Mouse (Mus musculus) small intestine, adult 2 months (tissue): Measurements from ENCODE around the gene Chmp2a. TPM values are rescaled to one million over a fixed set of nuclear protein-coding genes. Genes with fewer than 3 reads are reported as not detected.
A peak's percentile ranks its signal among the peaks of the same experiment; 100 is the strongest.

Experiments used
- H3K27ac ChIP-seq: fragments of 200-500 bp; 2 replicates; pipeline ENCODE4 v1.5.1; 2012; ENCODE audit warnings: low read depth, low read length, control low read depth, inconsistent platforms; ENCODE audit not compliant: insufficient read depth
- H3K27me3 ChIP-seq: fragments of 200-500 bp; 2 replicates; pipeline ENCODE4 v1.6.1; 2012; ENCODE audit warnings: mild to moderate bottlenecking, moderate library complexity, low read length, inconsistent platforms; ENCODE audit not compliant: control insufficient read depth, insufficient read depth
- H3K36me3 ChIP-seq: fragments of 200-500 bp; 2 replicates; pipeline ENCODE4 v1.6.1; 2012; ENCODE audit warnings: mild to moderate bottlenecking, low read length, control low read depth, inconsistent platforms; ENCODE audit not compliant: control insufficient read depth, insufficient read depth
- H3K4me1 ChIP-seq: fragments of 200-500 bp; 2 replicates; pipeline ENCODE4 v1.6.1; 2012; ENCODE audit warnings: low read length, inconsistent platforms, mixed read lengths; ENCODE audit not compliant: control insufficient read depth, insufficient read depth, insufficient read length
- H3K4me3 ChIP-seq: fragments of 200-500 bp; 2 replicates; pipeline ENCODE4 v1.5.1; 2012; ENCODE audit warnings: low read depth, mild to moderate bottlenecking, control low read depth, inconsistent platforms, low read length, moderate library complexity
- CTCF ChIP-seq: fragments of 200-500 bp; IDR thresholded peaks from 2 replicates; pipeline ENCODE4 v1.5.1; 2012; ENCODE audit warnings: low read depth, mild to moderate bottlenecking, control low read depth, inconsistent platforms, low read length, moderate library complexity, mixed read lengths; ENCODE audit not compliant: insufficient replicate concordance, insufficient read length; ENCODE audit errors: extremely low read depth
- POLR2A ChIP-seq: fragments of 200-500 bp; IDR thresholded peaks from 2 replicates; pipeline ENCODE4 v1.6.1; 2012; ENCODE audit warnings: low read depth, mild to moderate bottlenecking, control low read depth, inconsistent platforms, low read length, moderate library complexity
- WGBS: fragments of 180-500 bp; shearing (Covaris S2); methylation state at CpG from one replicate; pipeline ENCODE4 v1.1.7; 2018; 5-methylcytosine and 5-hydroxymethylcytosine counted together
- polyA plus RNA-seq: library from polyadenylated mRNA; depleted of rRNA; stranded (reverse); fragments of >200 nt; gene quantifications from 2 replicates; pipeline ENCODE4 v1.2.3, GENCODE M21; 2012

Gene Chmp2a
- polyA plus RNA-seq, 1 experiment = 102 TPM

GRCm38 (mm10) chr7:13033451-13034147 lies 1.0 kb downstream of the Chmp2a start:
- peaks cover 46% of the 10 kb centered on the region for H3K36me3 ChIP-seq
- peaks cover 13% of the 10 kb centered on the region for H3K4me1 ChIP-seq
- WGBS = 21% methylated on average over 13 of the region's 13 CpGs

GRCm38 (mm10) chr7:13032541-13032940 lies 2.1 kb downstream of the Chmp2a start:
- TF ChIP-seq POLR2A (no peak), CTCF (no peak)
- H3K27ac ChIP-seq = no peak overlapping the region
- peaks cover 13% of the 10 kb centered on the region for H3K4me1 ChIP-seq
- no peak overlapping the region for H3K4me3 ChIP-seq
- peaks cover 57% of the 10 kb centered on the region for H3K36me3 ChIP-seq
- 87% methylated on average over 7 of the region's 7 CpGs for WGBS
- H3K27me3 ChIP-seq = no peaks in the 10 kb centered on the region

More at GRCm38 (mm10) chr7:13033451-13034147, 1.0 kb downstream of the Chmp2a start:
- Histone ChIP-seq H3K4me3 (peak overlapping the region; percentile 88), H3K27me3 (no peaks in the 10 kb centered on the region), H3K27ac (peak overlapping the region; percentile 97)
- no peak for TF ChIP-seq POLR2A
- TF ChIP-seq CTCF = no peak

GRCm38 (mm10) chr7:13031983-13032382 lies 2.6 kb downstream of the Chmp2a start:
- WGBS = 85% methylated on average over 2 of the region's 2 CpGs
- Histone ChIP-seq H3K4me3 (no peak overlapping the region), H3K27ac (no peak overlapping the region), H3K27me3 (no peaks in the 10 kb centered on the region), H3K36me3 (peaks cover 60% of the 10 kb centered on the region), H3K4me1 (peaks cover 13% of the 10 kb centered on the region)
- TF ChIP-seq CTCF (no peak), POLR2A (no peak)

GRCm38 (mm10) chr7:13031069-13031468 lies 3.5 kb downstream of the Chmp2a start:
- TF ChIP-seq CTCF (peak; percentile 40; the same call in 1 of the 2 replicates), POLR2A (no peak)
- peaks cover 12% of the 10 kb centered on the region for H3K4me1 ChIP-seq
- no peak overlapping the region for H3K27ac ChIP-seq
- no peaks in the 10 kb centered on the region for H3K27me3 ChIP-seq
- H3K4me3 ChIP-seq = no peak overlapping the region
- 58% methylated on average over 5 of the region's 5 CpGs for WGBS
- H3K36me3 ChIP-seq = peaks cover 64% of the 10 kb centered on the region

- Histone ChIP-seq H3K4me1 (peaks cover 11% of the 10 kb centered on the region; the same call in 1 of the 2 replicates), H3K27ac (no peak overlapping the region), H3K36me3 (peaks cover 54% of the 10 kb centered on the region), H3K4me3 (no peak overlapping the region), H3K27me3 (no peaks in the 10 kb centered on the region)
- no peak for TF ChIP-seq POLR2A
- TF ChIP-seq CTCF = no peak
- 94% methylated on average over 4 of the region's 4 CpGs for WGBS
These were observed 5.6 kb downstream of the Chmp2a start for GRCm38 (mm10) chr7:13028986-13029385.

- H3K4me1 ChIP-seq = peaks cover 9% of the 10 kb centered on the region
- TF ChIP-seq POLR2A = no peak
- TF ChIP-seq CTCF = no peak
- H3K27ac ChIP-seq = no peak overlapping the region
- 13% methylated on average over 4 of the region's 4 CpGs for WGBS
- peaks cover 37% of the 10 kb centered on the region for H3K36me3 ChIP-seq
- H3K4me3 ChIP-seq = peak overlapping the region; percentile 73; the same call in 1 of the 2 replicates
- H3K27me3 ChIP-seq = no peaks in the 10 kb centered on the region
These were observed 9.0 kb downstream of the Chmp2a start for GRCm38 (mm10) chr7:13025511-13026112.

GRCm38 (mm10) chr7:13024805-13025204 lies 9.8 kb downstream of the Chmp2a start:
- H3K27me3 ChIP-seq = no peaks in the 10 kb centered on the region
- peak overlapping the region; percentile 26; the same call in 1 of the 2 replicates for H3K27ac ChIP-seq
- H3K36me3 ChIP-seq = peaks cover 30% of the 10 kb centered on the region
- peak overlapping the region; percentile 73 for H3K4me3 ChIP-seq
- WGBS = under 1% methylated on average over 36 of the region's 44 CpGs
- peaks cover 9% of the 10 kb centered on the region for H3K4me1 ChIP-seq
- TF ChIP-seq CTCF (0 out of 2 replicates have a peak, but pooled peaks have one; percentile 15), POLR2A (no peak)
